Mouse (Mus musculus) myocyte (in vitro differentiated cells): ENCODE results near the gene Fbxw4.

Experiments
- E2F4 ChIP-seq: IDR thresholded peaks from one replicate; pipeline ENCODE4 v1.6.1; 2011; ENCODE audit warnings: mild to moderate bottlenecking, control low read depth, moderate library complexity; ENCODE audit not compliant: insufficient read depth
- MYOG ChIP-seq, 3 experiments: IDR thresholded peaks; one replicate each; pipeline ENCODE4 v1.6.1; 2011; ENCODE audit warnings: control low read depth in 2 of 3, low read depth in 2 of 3, mild to moderate bottlenecking in 2 of 3; ENCODE audit not compliant: insufficient read length in 2 of 3, control insufficient read depth in 1 of 3, insufficient read depth in 1 of 3
- POLR2A ChIP-seq: IDR thresholded peaks from one replicate; pipeline ENCODE4 v1.6.1; 2011; ENCODE audit warnings: low read depth, mild to moderate bottlenecking, control low read depth, moderate library complexity; ENCODE audit not compliant: insufficient read length
- SRF ChIP-seq: IDR thresholded peaks from one replicate; pipeline ENCODE4 v1.6.1; 2011; ENCODE audit warnings: low read depth; ENCODE audit not compliant: control insufficient read depth, insufficient read length
- USF1 ChIP-seq: IDR thresholded peaks from one replicate; pipeline ENCODE4 v1.6.1; 2011; ENCODE audit warnings: low read depth, mild to moderate bottlenecking, control low read depth, moderate library complexity

- TF ChIP-seq POLR2A (no peak), USF1 (no peak), E2F4 (no peak), SRF (no peak), MYOG (IDR thresholded peaks at IDR 0.05; ENCODE audit: control insufficient read depth in 1 of 3, insufficient read depth in 1 of 3, insufficient read length in 2 of 3, low read depth in 2 of 3) (no peak)
These were observed 36.4 kb downstream of the Fbxw4 start for GRCm38 (mm10) chr19:45623710-45624109.
